Mouse (Mus musculus) embryonic facial prominence, embryonic 15.5 days (tissue): Measurements from ENCODE around the gene Trip10. TPM values are rescaled to one million over a fixed set of nuclear protein-coding genes. Genes with fewer than 3 reads are reported as not detected.

Experiments
- ATAC-seq: fragments of 200-750 bp; cut with Nextera tagmentation; 2 replicates; pipeline ENCODE4 v1.8.0; 2017; ENCODE audit warnings: low read depth, moderate TSS enrichment; ENCODE audit not compliant: insufficient number of reproducible peaks, low FRiP score, low TSS enrichment
- H3K27ac ChIP-seq: fragments of 300-500 bp; sonication (generic); replicated peaks from 2 replicates; pipeline ENCODE4 v1.5.1; 2015; ENCODE audit warnings: mild to moderate bottlenecking, inconsistent platforms
- H3K27me3 ChIP-seq: fragments of 300-500 bp; sonication (generic); 2 replicates; pipeline ENCODE4 v1.6.1; 2015; ENCODE audit warnings: inconsistent platforms
- H3K36me3 ChIP-seq: fragments of 300-500 bp; sonication (generic); 2 replicates; pipeline ENCODE4 v1.6.1; 2015; ENCODE audit warnings: mild to moderate bottlenecking, inconsistent platforms
- H3K4me1 ChIP-seq: fragments of 300-500 bp; sonication (generic); 2 replicates; pipeline ENCODE4 v1.6.1; 2015; ENCODE audit warnings: inconsistent platforms
- H3K4me2 ChIP-seq: fragments of 300-500 bp; sonication (generic); replicated peaks from 2 replicates; pipeline ENCODE4 v1.6.1; 2015; ENCODE audit warnings: mild to moderate bottlenecking, inconsistent platforms
- H3K4me3 ChIP-seq: fragments of 300-500 bp; sonication (generic); replicated peaks from 2 replicates; pipeline ENCODE4 v1.5.1; 2015; ENCODE audit warnings: mild to moderate bottlenecking, inconsistent platforms
- H3K9ac ChIP-seq: fragments of 300-500 bp; sonication (generic); 2 replicates; pipeline ENCODE4 v1.6.1; 2015; ENCODE audit warnings: inconsistent platforms
- H3K9me3 ChIP-seq: fragments of 300-500 bp; sonication (generic); replicated peaks from 2 replicates; pipeline ENCODE4 v1.6.1; 2016; ENCODE audit warnings: inconsistent platforms
- WGBS: fragments of 180-500 bp; shearing (Covaris S2); methylation state at CpG from one replicate; pipeline ENCODE4 v1.1.7; 2015; 5-methylcytosine and 5-hydroxymethylcytosine counted together
- polyA plus RNA-seq: library from polyadenylated mRNA; unstranded; fragments of >200 nt; fragmentation: Nextera tagmentation; extraction: Ambion mirVana; gene quantifications from 2 replicates; pipeline ENCODE4 v1.2.1, GENCODE M21; 2015

Trip10 gene
- 36.8 and 41.7 TPM in 2 replicates for polyA plus RNA-seq

DNA sequence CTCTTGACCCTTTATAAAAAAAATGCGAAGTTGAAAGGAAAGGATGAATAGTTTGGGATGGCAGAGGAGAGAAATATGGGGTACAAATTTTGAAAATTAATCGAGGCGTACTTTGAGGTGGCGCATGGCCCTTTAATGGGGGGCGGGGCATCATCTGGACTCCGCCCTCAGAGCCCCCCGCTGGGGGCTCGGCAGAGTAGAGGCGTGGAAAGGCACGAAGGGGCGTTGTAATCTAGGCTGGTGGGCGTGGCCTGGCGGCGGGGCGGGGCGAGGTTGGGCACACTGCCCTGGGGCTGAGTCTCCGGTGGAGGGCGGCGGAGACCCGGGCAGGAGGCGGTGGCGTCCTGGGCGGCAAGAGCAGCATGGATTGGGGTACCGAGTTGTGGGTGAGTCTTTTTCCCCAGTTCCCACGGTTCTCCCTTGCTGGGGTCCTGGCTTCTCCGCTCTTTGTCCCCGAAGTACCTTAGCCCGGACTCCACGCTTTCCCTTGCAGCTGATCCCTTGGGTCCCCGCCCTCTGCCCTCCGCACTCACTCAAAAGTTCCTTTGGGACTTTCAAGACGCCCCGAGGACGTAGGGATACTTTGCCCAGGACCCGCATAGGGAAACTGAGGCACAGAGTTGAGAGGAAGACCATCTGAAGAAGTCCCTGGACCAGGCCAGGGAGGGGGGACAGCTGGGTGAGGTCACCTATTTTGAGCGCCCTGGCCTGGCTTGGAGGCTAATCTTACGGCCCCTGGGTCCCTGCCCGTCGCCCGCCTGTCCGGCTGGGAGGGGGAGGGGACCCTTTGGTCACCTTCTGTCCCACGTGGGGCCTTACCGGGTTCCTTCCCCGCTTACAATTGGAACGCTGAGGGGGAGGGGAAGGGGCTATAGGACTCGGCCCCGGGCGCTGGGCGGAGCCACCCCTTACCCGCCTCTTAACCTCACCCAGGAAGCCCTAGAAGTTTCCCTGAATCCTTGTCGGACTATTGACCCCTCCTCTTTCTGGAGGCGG is at the start of gene Trip10:
Gene Trip10, plus strand, starts transcription at position 270 of the 996 bp plus-strand sequence.
- ATAC-seq, result peak; percentile 39
- under 1% methylated on average over 51 of the region's 52 CpGs for WGBS

DNA sequence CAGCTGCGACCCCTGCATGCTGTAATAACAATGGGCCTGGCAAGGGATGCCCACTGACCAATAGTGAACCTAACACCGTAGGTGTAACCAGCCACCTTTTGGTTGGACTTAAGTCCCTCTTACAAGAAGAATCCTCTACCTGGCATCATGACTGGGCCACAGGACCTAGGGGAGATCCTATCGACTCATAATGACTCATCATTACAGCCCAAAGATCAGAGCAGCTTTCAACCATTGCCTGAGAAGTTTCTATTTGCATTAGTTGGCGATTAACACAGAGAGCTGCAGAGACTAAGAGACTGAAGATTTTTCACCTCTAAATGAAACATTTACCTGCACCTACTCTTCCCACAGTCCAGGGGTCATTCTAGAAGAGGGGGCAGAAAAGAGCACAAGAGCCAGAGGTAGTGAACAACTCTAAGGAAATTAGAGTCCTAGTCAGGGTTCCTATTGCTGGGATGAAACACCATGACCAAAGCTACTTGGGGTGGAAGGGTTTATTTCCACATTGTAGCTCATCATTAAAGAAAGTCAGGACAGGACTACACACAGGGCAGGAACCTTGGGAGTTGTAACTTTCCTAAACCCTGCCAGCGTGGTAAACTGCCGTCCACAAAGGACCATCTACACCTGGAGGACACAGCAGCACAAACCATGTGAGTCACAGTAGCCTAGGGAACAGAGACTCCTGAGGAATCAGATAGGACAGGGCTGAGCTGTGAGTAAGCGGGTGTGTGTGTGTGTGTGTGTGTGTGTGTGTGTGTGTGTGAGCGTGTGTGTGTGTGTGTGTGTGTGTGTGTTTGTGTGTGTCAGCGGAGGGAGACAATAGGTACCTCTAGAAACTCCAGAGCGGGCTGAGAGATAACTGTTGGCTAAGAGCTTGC is 47.2 kb upstream of the Trip10 start:
- no peak for ATAC-seq
- H3K4me2 ChIP-seq, result no peak overlapping the region
- no peaks in the 10 kb centered on the region for H3K9me3 ChIP-seq
- H3K4me1 ChIP-seq, result no peaks in the 10 kb centered on the region
- no peak overlapping the region for H3K4me3 ChIP-seq
- no peaks in the 10 kb centered on the region for H3K36me3 ChIP-seq
- no peak overlapping the region for H3K9ac ChIP-seq
- no peaks in the 10 kb centered on the region for H3K27me3 ChIP-seq
- no peak overlapping the region for H3K27ac ChIP-seq
- WGBS, result 81% methylated on average over 10 of the region's 10 CpGs

More for the DNA sequence above, at the start of gene Trip10:
- H3K27ac ChIP-seq, result peak within 1 kb of the TSS; percentile 94
- peaks cover 18% of the 10 kb centered on the region for H3K36me3 ChIP-seq
- H3K4me1 ChIP-seq, result peaks cover 27% of the 10 kb centered on the region
- H3K27me3 ChIP-seq, result no peaks in the 10 kb centered on the region
- peak within 1 kb of the TSS; percentile 49 for H3K9ac ChIP-seq
- no peaks in the 10 kb centered on the region for H3K9me3 ChIP-seq
- H3K4me2 ChIP-seq, result peak within 1 kb of the TSS; percentile 84
- peak within 1 kb of the TSS; percentile 80 for H3K4me3 ChIP-seq

GRCm38 (mm10) chr17:57207938-57208337 is 41.3 kb upstream of the Trip10 start:
- Histone ChIP-seq H3K36me3 (no peaks in the 10 kb centered on the region), H3K4me1 (no peaks in the 10 kb centered on the region), H3K9me3 (no peaks in the 10 kb centered on the region), H3K27me3 (no peaks in the 10 kb centered on the region), H3K4me3 (no peak overlapping the region), H3K4me2 (no peak overlapping the region), H3K27ac (no peak overlapping the region), H3K9ac (no peak overlapping the region)
- ATAC-seq, result no peak
- WGBS, result 85% methylated on average over 3 of the region's 3 CpGs

GRCm38 (mm10) chr17:57209330-57209729 is 39.9 kb upstream of the Trip10 start:
- WGBS, result 71% methylated on average over 4 of the region's 4 CpGs
- no peaks in the 10 kb centered on the region for H3K4me1 ChIP-seq
- H3K9me3 ChIP-seq, result no peaks in the 10 kb centered on the region
- no peak overlapping the region for H3K4me3 ChIP-seq
- H3K27me3 ChIP-seq, result no peaks in the 10 kb centered on the region
- no peak overlapping the region for H3K27ac ChIP-seq
- no peak overlapping the region for H3K9ac ChIP-seq
- no peak for ATAC-seq
- H3K4me2 ChIP-seq, result no peak overlapping the region
- no peaks in the 10 kb centered on the region for H3K36me3 ChIP-seq

- Histone ChIP-seq H3K27me3 (no peaks in the 10 kb centered on the region), H3K4me3 (no peak overlapping the region), H3K9ac (no peak overlapping the region), H3K36me3 (no peaks in the 10 kb centered on the region), H3K9me3 (no peaks in the 10 kb centered on the region), H3K4me1 (no peaks in the 10 kb centered on the region), H3K27ac (no peak overlapping the region), H3K4me2 (no peak overlapping the region)
- no peak for ATAC-seq
- 69% methylated on average over 9 of the region's 9 CpGs for WGBS
These were observed 37.8 kb upstream of the Trip10 start for GRCm38 (mm10) chr17:57211501-57211900.

- Histone ChIP-seq H3K4me3 (no peak overlapping the region), H3K4me1 (no peaks in the 10 kb centered on the region), H3K4me2 (no peak overlapping the region), H3K27ac (no peak overlapping the region), H3K36me3 (no peaks in the 10 kb centered on the region), H3K9me3 (no peaks in the 10 kb centered on the region), H3K9ac (no peak overlapping the region), H3K27me3 (no peaks in the 10 kb centered on the region)
- ATAC-seq, result no peak
- 41% methylated on average over 13 of the region's 13 CpGs for WGBS
These were observed 34.4 kb upstream of the Trip10 start for GRCm38 (mm10) chr17:57214676-57215387.

GRCm38 (mm10) chr17:57218335-57218900 is 30.8 kb upstream of the Trip10 start:
- Histone ChIP-seq H3K4me1 (no peaks in the 10 kb centered on the region), H3K4me2 (no peak overlapping the region), H3K27ac (no peak overlapping the region), H3K36me3 (no peaks in the 10 kb centered on the region), H3K9ac (no peak overlapping the region), H3K27me3 (no peaks in the 10 kb centered on the region), H3K4me3 (no peak overlapping the region), H3K9me3 (no peaks in the 10 kb centered on the region)
- no peak for ATAC-seq
- 72% methylated on average over 12 of the region's 12 CpGs for WGBS

DNA sequence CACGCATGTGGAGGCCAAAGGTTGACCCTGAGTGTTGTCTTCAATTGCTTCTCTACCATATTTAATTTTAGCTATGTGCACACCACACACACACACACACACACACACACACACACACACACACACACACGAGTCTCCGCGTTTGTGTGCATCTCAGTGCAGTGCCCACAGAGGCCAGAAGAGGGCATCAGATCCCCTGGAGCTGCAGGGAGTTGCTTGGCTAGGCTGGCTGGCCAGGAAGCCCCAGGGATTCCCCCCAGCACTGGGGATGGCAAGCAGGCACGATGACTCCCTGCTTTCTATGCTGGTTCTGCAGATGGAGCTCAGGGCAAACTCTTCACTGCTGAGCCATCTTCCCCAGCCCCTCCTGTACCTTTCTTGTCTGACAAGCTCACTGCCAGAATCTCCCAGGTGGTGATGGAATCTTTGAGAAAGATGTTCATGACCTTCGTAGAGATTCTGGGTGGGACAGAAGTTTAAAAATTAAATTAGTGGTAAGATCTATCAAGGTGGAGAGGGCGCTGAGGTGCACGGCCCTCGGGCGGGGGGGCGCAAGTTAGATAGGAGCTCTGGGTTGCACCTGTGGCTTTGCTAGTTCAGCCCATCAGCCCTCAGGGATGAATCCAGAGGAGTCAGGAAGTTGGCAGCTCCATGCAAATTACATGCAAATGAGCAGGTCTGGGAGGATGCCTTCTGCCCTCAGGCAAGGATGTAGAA is 29.9 kb upstream of the Trip10 start:
- H3K9ac ChIP-seq, result no peak overlapping the region
- no peak for ATAC-seq
- H3K9me3 ChIP-seq, result no peaks in the 10 kb centered on the region
- H3K36me3 ChIP-seq, result no peaks in the 10 kb centered on the region
- H3K4me1 ChIP-seq, result no peaks in the 10 kb centered on the region
- 0 out of 2 replicates have a peak, but pooled peaks cover 5% of the 10 kb centered on the region for H3K27me3 ChIP-seq
- 14% methylated on average over 11 of the region's 11 CpGs for WGBS
- no peak overlapping the region for H3K27ac ChIP-seq
- no peak overlapping the region for H3K4me3 ChIP-seq
- no peak overlapping the region for H3K4me2 ChIP-seq

DNA sequence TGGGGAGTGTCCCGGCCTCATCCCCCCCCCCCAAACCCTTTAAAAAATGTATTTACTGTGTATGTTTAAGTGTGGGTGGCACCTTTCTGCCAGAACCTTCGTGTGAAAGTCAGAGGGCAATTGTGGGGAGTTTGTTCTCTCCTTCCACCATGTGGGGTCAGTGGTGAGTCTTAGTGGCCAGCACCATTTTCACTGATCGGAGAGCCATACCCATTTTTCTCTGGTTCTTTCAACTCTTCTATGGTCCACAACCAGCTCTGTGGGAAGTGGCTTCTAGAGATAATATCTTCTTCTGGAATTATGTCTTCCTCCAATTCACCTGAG is 29.4 kb upstream of the Trip10 start:
- Histone ChIP-seq H3K9me3 (no peaks in the 10 kb centered on the region), H3K27me3 (0 out of 2 replicates have a peak, but pooled peaks cover 5% of the 10 kb centered on the region), H3K4me3 (no peak overlapping the region), H3K9ac (no peak overlapping the region), H3K36me3 (no peaks in the 10 kb centered on the region), H3K4me2 (no peak overlapping the region), H3K4me1 (no peaks in the 10 kb centered on the region), H3K27ac (no peak overlapping the region)
- WGBS, result 19% methylated on average over 3 of the region's 3 CpGs
- no peak for ATAC-seq

DNA sequence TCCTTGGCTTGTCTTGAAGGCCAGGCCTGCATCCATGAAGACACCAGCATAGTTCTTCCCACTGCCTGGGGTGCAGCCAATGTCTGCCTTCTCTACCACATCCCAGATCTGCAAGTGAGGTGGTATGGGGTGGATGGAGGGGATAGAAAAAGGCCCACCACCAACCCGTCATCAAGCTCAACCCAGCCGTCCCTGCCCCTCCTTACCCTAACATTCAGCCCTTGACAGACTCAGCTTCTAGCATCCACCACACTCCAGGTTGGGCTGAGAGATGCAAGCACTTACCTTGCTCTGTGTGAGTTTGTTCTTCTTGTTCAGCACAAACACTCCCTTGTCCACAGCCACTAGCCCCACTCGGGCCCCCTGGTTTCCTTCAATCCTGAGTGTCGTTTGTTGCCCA is 27.3 kb upstream of the Trip10 start:
- ATAC-seq, result no peak
- Histone ChIP-seq H3K9me3 (no peaks in the 10 kb centered on the region), H3K9ac (no peak overlapping the region), H3K27ac (no peak overlapping the region), H3K27me3 (peaks cover 10% of the 10 kb centered on the region; the same call in 1 of the 2 replicates), H3K36me3 (no peaks in the 10 kb centered on the region), H3K4me1 (no peaks in the 10 kb centered on the region), H3K4me3 (no peak overlapping the region), H3K4me2 (no peak overlapping the region)
- WGBS, result 72% methylated on average over 4 of the region's 4 CpGs
